Mouse (Mus musculus): ENCODE data around the gene Crat.

- no peak for TF ChIP-seq CTCF (IDR thresholded peaks at IDR 0.05; ENCODE audit: extremely low read depth, insufficient read depth, low read length)
- no peak for TF ChIP-seq POLR2A (IDR thresholded peaks at IDR 0.05; ENCODE audit: extremely low read depth, insufficient read depth, low read length)
Measured at GRCm38 (mm10) chr2:30397986-30398512, 17.6 kb downstream of the Crat start.
